Comparison of ENCODE assay signal across 8 mouse cellular contexts in genomic region chr11:83291375-83292250, GRCm38 (mm10). TPM values are rescaled to one million over a fixed set of nuclear protein-coding genes. Genes with fewer than 3 reads are reported as not detected.
DNase-seq lines count a peak whose midpoint lies in the region; ATAC-seq and TF ChIP-seq lines count a peak whose summit lies in the region.

No protein-coding gene starts in this region.

- no peaks in the 10 kb centered on the region for H3K9me3 ChIP-seq in embryonic facial prominence, embryonic 13.5 days
- H3K9me3 ChIP-seq in limb, embryonic 14.5 days (ENCODE audit: control insufficient read depth, low read length) = no peaks in the 10 kb centered on the region
- H3K9me3 ChIP-seq in midbrain, postnatal 0 days (ENCODE audit: low read length) = no peaks in the 10 kb centered on the region

- H3K36me3 ChIP-seq in embryonic facial prominence, embryonic 13.5 days = peaks cover 12% of the 10 kb centered on the region
- peaks cover 11% of the 10 kb centered on the region for H3K36me3 ChIP-seq in heart, adult 2 months (ENCODE audit: control insufficient read depth, insufficient read depth, low read length)
- peaks cover 16% of the 10 kb centered on the region for H3K36me3 ChIP-seq in limb, embryonic 14.5 days (ENCODE audit: control insufficient read depth, insufficient read depth, low read length)
- peaks cover 4% of the 10 kb centered on the region; the same call in 1 of the 2 replicates for H3K36me3 ChIP-seq in midbrain, postnatal 0 days (ENCODE audit: insufficient read depth, low read length)

- peak; percentile 94 for TF ChIP-seq POLR2A in heart, adult 2 months (IDR thresholded peaks at IDR 0.05; ENCODE audit: insufficient read depth, low read depth, low read length)
- TF ChIP-seq POLR2A in limb, embryonic 14.5 days (IDR thresholded peaks at IDR 0.05; ENCODE audit: borderline replicate concordance, extremely low read depth, insufficient read depth, insufficient read length) = peak; percentile 83; the same call in 1 of the 2 replicates

- TF ChIP-seq CTCF in heart, adult 2 months (IDR thresholded peaks at IDR 0.05) = no peak
- no peak for TF ChIP-seq CTCF in midbrain, postnatal 0 days (IDR thresholded peaks at IDR 0.05)

- peak overlapping the region; percentile 77 for H3K4me2 ChIP-seq in embryonic facial prominence, embryonic 13.5 days
- peak overlapping the region; percentile 53 for H3K4me2 ChIP-seq in limb, embryonic 14.5 days (replicated peaks; ENCODE audit: low read depth, low read length, severe bottlenecking)
- peak overlapping the region; percentile 62 for H3K4me2 ChIP-seq in midbrain, postnatal 0 days (ENCODE audit: low read depth, low read length, poor library complexity, severe bottlenecking)

- H3K4me3 ChIP-seq in embryonic facial prominence, embryonic 13.5 days = peak overlapping the region; percentile 69
- H3K4me3 ChIP-seq in heart, adult 2 months = peak overlapping the region; percentile 79
- peak overlapping the region; percentile 62 for H3K4me3 ChIP-seq in limb, embryonic 14.5 days (replicated peaks; ENCODE audit: low read length)
- peak overlapping the region; percentile 59 for H3K4me3 ChIP-seq in midbrain, postnatal 0 days (ENCODE audit: low read depth, low read length)

- H3K4me1 ChIP-seq in embryonic facial prominence, embryonic 13.5 days = peaks cover 23% of the 10 kb centered on the region
- peaks cover 3% of the 10 kb centered on the region for H3K4me1 ChIP-seq in heart, adult 2 months (ENCODE audit: control insufficient read depth, insufficient read depth, low read length)
- peaks cover 15% of the 10 kb centered on the region for H3K4me1 ChIP-seq in limb, embryonic 14.5 days (ENCODE audit: control insufficient read depth, insufficient read depth, low read length)
- peaks cover 6% of the 10 kb centered on the region for H3K4me1 ChIP-seq in midbrain, postnatal 0 days (ENCODE audit: insufficient read depth, low read length)

- peak; percentile 88 for DNase-seq in 3134 (ENCODE audit: extremely low read depth, insufficient read length, low spot score)
- DNase-seq in adrenal gland, postnatal 36 days = peak; percentile 96 to 97
- DNase-seq in heart, adult 2 months = peak; percentile 94 to 97
- DNase-seq in kidney, adult 9 months = peak; percentile 97
- peak; percentile 95 for DNase-seq in limb, embryonic 14.5 days (ENCODE audit: low spot score)
- DNase-seq in midbrain, postnatal 0 days (ENCODE audit: low spot score) = peak; percentile 98
- DNase-seq in spleen, postnatal 14 days (ENCODE audit: low spot score in 2 of 2) = peak; percentile 86 to 89

- H3K27me3 ChIP-seq in embryonic facial prominence, embryonic 13.5 days = no peaks in the 10 kb centered on the region
- no peaks in the 10 kb centered on the region for H3K27me3 ChIP-seq in heart, adult 2 months (ENCODE audit: control insufficient read depth, insufficient read depth, low read length)
- no peaks in the 10 kb centered on the region for H3K27me3 ChIP-seq in limb, embryonic 14.5 days (ENCODE audit: control insufficient read depth, insufficient read depth, low read length)
- H3K27me3 ChIP-seq in midbrain, postnatal 0 days (ENCODE audit: insufficient read depth, low read length) = no peaks in the 10 kb centered on the region

- TF ChIP-seq EP300 in heart, adult 2 months (IDR thresholded peaks at IDR 0.05; ENCODE audit: insufficient read depth, low read depth, low read length) = peak; percentile 64; the same call in 1 of the 2 replicates

- peak overlapping the region; percentile 80 for H3K27ac ChIP-seq in embryonic facial prominence, embryonic 13.5 days
- peak overlapping the region; percentile 85 for H3K27ac ChIP-seq in heart, adult 2 months
- H3K27ac ChIP-seq in limb, embryonic 14.5 days (replicated peaks; ENCODE audit: low read depth, low read length) = peak overlapping the region; percentile 76; the same call in 1 of the 2 replicates
- H3K27ac ChIP-seq in midbrain, postnatal 0 days (ENCODE audit: low read depth, low read length) = peak overlapping the region; percentile 73

- WGBS in embryonic facial prominence, embryonic 13.5 days = under 1% methylated on average over 38 of the region's 38 CpGs
- WGBS in heart, adult 2 months = under 1% methylated on average over 38 of the region's 38 CpGs
- under 1% methylated on average over 35 of the region's 38 CpGs for WGBS in limb, embryonic 14.5 days
- under 1% methylated on average over 38 of the region's 38 CpGs for WGBS in midbrain, postnatal 0 days

- peak; percentile 99 for ATAC-seq in embryonic facial prominence, embryonic 13.5 days (ENCODE audit: insufficient number of reproducible peaks, insufficient read depth, low FRiP score, low TSS enrichment, low read depth)
- peak; percentile 100 for ATAC-seq in limb, embryonic 14.5 days (ENCODE audit: low FRiP score, low read depth)
- peak; percentile 100 for ATAC-seq in midbrain, postnatal 0 days (ENCODE audit: low FRiP score)

- H3K9ac ChIP-seq in embryonic facial prominence, embryonic 13.5 days = peak overlapping the region; percentile 84
- H3K9ac ChIP-seq in heart, adult 2 months (ENCODE audit: low read depth, low read length) = peak overlapping the region; percentile 74
- peak overlapping the region; percentile 74 for H3K9ac ChIP-seq in limb, embryonic 14.5 days (ENCODE audit: low read depth, low read length, severe bottlenecking)
- H3K9ac ChIP-seq in midbrain, postnatal 0 days (replicated peaks; ENCODE audit: low read length, poor library complexity, severe bottlenecking) = peak overlapping the region; percentile 69

- H3K79me2 ChIP-seq in heart, adult 2 months (replicated peaks; ENCODE audit: control insufficient read depth, insufficient read depth, low read length) = no peaks in the 10 kb centered on the region; the same call in 1 of the 2 replicates

- intact Hi-C loops in heart, adult 2 months (cut with DNase I) = loop anchor here (10.0 kb wide), 3 partner anchors 377 to 527 kb away; partner anchors contain the start of genes Cct6b, Heatr6, Unc45b and Zfp830

RNA-seq across cellular contexts. Expression of gene Slfn14, which starts 5.1 kb away (rescaled TPM):
- not detected for total RNA-seq in adrenal gland, postnatal 36 days (2021)
- 0.21 and 0.51 TPM in 2 replicates for polyA plus RNA-seq in embryonic facial prominence, embryonic 13.5 days (2015; fragmentation: Nextera tagmentation; extraction: Ambion mirVana)
- total RNA-seq in heart, adult 2 months (2021) = under 1 TPM in 1 of 2 experiments, not detected in 1; 0.14 TPM
- not detected in 2 replicates for polyA plus RNA-seq in heart, adult 2 months (2012; rRNA removed)
- polyA plus RNA-seq in limb, embryonic 14.5 days (2012; rRNA removed) = 0.06 and 0.09 TPM in 2 replicates
- polyA plus RNA-seq in limb, embryonic 14.5 days (2014; fragmentation: Nextera tagmentation; extraction: Ambion mirVana) = 0.07 and 0.12 TPM in 2 replicates
- not detected in 2 replicates for total RNA-seq in midbrain, postnatal 0 days (2014; rRNA removed)
- polyA plus RNA-seq in midbrain, postnatal 0 days (2015; fragmentation: Nextera tagmentation; extraction: Ambion mirVana) = not detected in 2 replicates

RNA-seq across cellular contexts. Expression of gene Ap2b1, which starts 7.2 kb away (rescaled TPM):
- total RNA-seq in adrenal gland, postnatal 36 days (2021) = 100 to 1,000 TPM; 109 to 114 TPM
- polyA plus RNA-seq in embryonic facial prominence, embryonic 13.5 days (2015; fragmentation: Nextera tagmentation; extraction: Ambion mirVana) = 56.8 and 57.6 TPM in 2 replicates
- 10 to 100 TPM; 42.2 to 43.6 TPM for total RNA-seq in heart, adult 2 months (2021)
- polyA plus RNA-seq in heart, adult 2 months (2012; rRNA removed) = 16.3 and 27.8 TPM in 2 replicates
- 49.6 and 49.7 TPM in 2 replicates for polyA plus RNA-seq in limb, embryonic 14.5 days (2012; rRNA removed)
- 62.4 and 67.0 TPM in 2 replicates for polyA plus RNA-seq in limb, embryonic 14.5 days (2014; fragmentation: Nextera tagmentation; extraction: Ambion mirVana)
- 232 and 258 TPM in 2 replicates for total RNA-seq in midbrain, postnatal 0 days (2014; rRNA removed)
- polyA plus RNA-seq in midbrain, postnatal 0 days (2015; fragmentation: Nextera tagmentation; extraction: Ambion mirVana) = 107 and 110 TPM in 2 replicates

RNA-seq across cellular contexts. Expression of gene Pex12, which starts 10.8 kb away (rescaled TPM):
- total RNA-seq in adrenal gland, postnatal 36 days (2021) = 10 to 100 TPM; 14.8 to 18.3 TPM
- 14.9 and 15.4 TPM in 2 replicates for polyA plus RNA-seq in embryonic facial prominence, embryonic 13.5 days (2015; fragmentation: Nextera tagmentation; extraction: Ambion mirVana)
- 10 to 100 TPM in 1 of 2 experiments, 1 to 10 TPM in 1; 8.7 to 13.5 TPM for total RNA-seq in heart, adult 2 months (2021)
- 7.2 and 8.6 TPM in 2 replicates for polyA plus RNA-seq in heart, adult 2 months (2012; rRNA removed)
- 11.5 TPM in 2 replicates for polyA plus RNA-seq in limb, embryonic 14.5 days (2012; rRNA removed)
- 14.6 and 15.3 TPM in 2 replicates for polyA plus RNA-seq in limb, embryonic 14.5 days (2014; fragmentation: Nextera tagmentation; extraction: Ambion mirVana)
- total RNA-seq in midbrain, postnatal 0 days (2014; rRNA removed) = 9.5 and 10.1 TPM in 2 replicates
- 10.4 and 11.8 TPM in 2 replicates for polyA plus RNA-seq in midbrain, postnatal 0 days (2015; fragmentation: Nextera tagmentation; extraction: Ambion mirVana)

Comparison
In these comparisons a context has a peak if more than half of its experiments do, and no peak if none do; other contexts are left out.
1. Peak in every context shown above with its lines: DNase-seq, ATAC-seq, H3K4me3 ChIP-seq and H3K27ac ChIP-seq.